14 mouse cellular contexts compared by ENCODE assay signal in the genomic region with DNA sequence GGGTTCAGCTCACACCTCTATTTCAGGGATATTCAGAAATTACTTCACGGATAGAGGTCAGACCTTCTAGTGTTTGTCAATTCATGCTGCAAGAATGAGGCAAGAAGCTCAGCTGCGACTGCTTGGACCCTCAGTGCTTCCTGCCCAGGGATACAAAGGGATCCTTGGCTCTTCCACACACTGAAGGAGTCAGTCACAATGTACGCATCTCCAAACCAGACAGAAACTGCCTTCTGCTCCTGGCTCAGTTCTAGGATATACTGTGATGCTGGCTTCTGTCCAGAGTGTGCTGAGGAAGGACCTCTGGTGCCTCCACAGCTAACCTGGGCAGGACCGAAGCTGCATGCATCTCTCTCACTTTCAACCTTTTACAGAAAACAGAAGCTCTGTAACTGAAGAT.
DNase-seq lines count a peak whose midpoint lies in the region; ATAC-seq lines count a peak whose summit lies in the region.
"Had no signal": no experiment of that assay in that cellular context is flagged by ENCODE, and none has a peak within 500 bp of the region (broad histone marks: within the 10 kb centered on the region; RNA-seq: fewer than 3 reads in every experiment).

No protein-coding gene starts in this region.

- H3K4me1 ChIP-seq in forebrain, embryonic 14.5 days (ENCODE audit: control insufficient read depth, insufficient read depth, low read length) = peaks cover 7% of the 10 kb centered on the region
- peaks cover 9% of the 10 kb centered on the region; the same call in 1 of the 2 replicates for H3K4me1 ChIP-seq in forebrain, embryonic 12.5 days
- 0 out of 2 replicates have a peak, but pooled peaks cover 2% of the 10 kb centered on the region for H3K4me1 ChIP-seq in lung, embryonic 16.5 days (replicated peaks; ENCODE audit: control insufficient read depth, insufficient read depth, low read length)
- peaks cover 8% of the 10 kb centered on the region for H3K4me1 ChIP-seq in hindbrain, embryonic 16.5 days (ENCODE audit: control insufficient read depth, insufficient read depth, low read depth, low read length)
- H3K4me1 ChIP-seq: lung, embryonic 15.5 days had no signal

- no peaks in the 10 kb centered on the region for H3K36me3 ChIP-seq in forebrain, embryonic 14.5 days (ENCODE audit: control insufficient read depth, insufficient read depth, low read length)
- H3K36me3 ChIP-seq in forebrain, embryonic 12.5 days (replicated peaks) = no peaks in the 10 kb centered on the region
- no peaks in the 10 kb centered on the region for H3K36me3 ChIP-seq in lung, embryonic 16.5 days (ENCODE audit: control insufficient read depth, insufficient read depth, low read length)
- no peaks in the 10 kb centered on the region for H3K36me3 ChIP-seq in hindbrain, embryonic 16.5 days (ENCODE audit: control insufficient read depth, insufficient read depth, low read length)
- H3K36me3 ChIP-seq: heart, embryonic 15.5 days; limb, embryonic 12.5 days; lung, embryonic 15.5 days had no signal

- DNase-seq in forebrain, embryonic 14.5 days (ENCODE audit: low spot score) = peak; percentile 59
- DNase-seq in lung, adult 18-20 months = no peak
- peak; percentile 88 for DNase-seq in cerebellum, adult 11-12 months
- no peak for DNase-seq in Muller cell, postnatal 12 days (ENCODE audit: inconsistent ontology term)
- DNase-seq: embryo, embryonic 11 days; kidney, adult 18-20 months; thymus, postnatal 14 days had no signal

- no peaks in the 10 kb centered on the region for H3K9me3 ChIP-seq in forebrain, embryonic 14.5 days (replicated peaks; ENCODE audit: control insufficient read depth, low read length)
- no peaks in the 10 kb centered on the region for H3K9me3 ChIP-seq in forebrain, embryonic 12.5 days
- no peaks in the 10 kb centered on the region for H3K9me3 ChIP-seq in lung, embryonic 16.5 days (ENCODE audit: control insufficient read depth, low read length)
- no peaks in the 10 kb centered on the region for H3K9me3 ChIP-seq in hindbrain, embryonic 16.5 days (ENCODE audit: control insufficient read depth, low read length)
- H3K9me3 ChIP-seq: heart, embryonic 15.5 days; limb, embryonic 12.5 days; lung, embryonic 15.5 days had no signal

- no peak overlapping the region for H3K4me2 ChIP-seq in forebrain, embryonic 14.5 days (ENCODE audit: low read length)
- no peak overlapping the region for H3K4me2 ChIP-seq in forebrain, embryonic 12.5 days
- no peak overlapping the region for H3K4me2 ChIP-seq in lung, embryonic 16.5 days (ENCODE audit: low read depth, low read length)
- no peak overlapping the region for H3K4me2 ChIP-seq in hindbrain, embryonic 16.5 days (ENCODE audit: low read length)
- H3K4me2 ChIP-seq: heart, embryonic 15.5 days; limb, embryonic 12.5 days; lung, embryonic 15.5 days had no signal

- peak; percentile 29; the same call in 1 of the 2 replicates for ATAC-seq in forebrain, embryonic 14.5 days
- no peak for ATAC-seq in forebrain, embryonic 12.5 days (ENCODE audit: low FRiP score)
- ATAC-seq in lung, embryonic 16.5 days (ENCODE audit: low read depth) = peak; percentile 81
- ATAC-seq in hindbrain, embryonic 16.5 days = peak; percentile 58; the same call in 1 of the 2 replicates
- ATAC-seq in erythroblast, adult 5-6 weeks (replicated peaks; ENCODE audit: low FRiP score, poor library complexity, severe bottlenecking) = no peak

- H3K27ac ChIP-seq in forebrain, embryonic 14.5 days (ENCODE audit: low read depth, low read length) = peak overlapping the region; percentile 40; the same call in 1 of the 2 replicates
- no peak overlapping the region for H3K27ac ChIP-seq in forebrain, embryonic 12.5 days
- H3K27ac ChIP-seq in lung, embryonic 16.5 days (ENCODE audit: low read length) = no peak overlapping the region
- H3K27ac ChIP-seq in hindbrain, embryonic 16.5 days (ENCODE audit: low read depth, low read length) = no peak overlapping the region
- H3K27ac ChIP-seq: heart, embryonic 15.5 days; limb, embryonic 12.5 days; lung, embryonic 15.5 days had no signal

- H3K9ac ChIP-seq in forebrain, embryonic 14.5 days (ENCODE audit: low read length) = no peak overlapping the region
- no peak overlapping the region for H3K9ac ChIP-seq in forebrain, embryonic 12.5 days
- no peak overlapping the region for H3K9ac ChIP-seq in lung, embryonic 16.5 days (ENCODE audit: low read length)
- H3K9ac ChIP-seq in hindbrain, embryonic 16.5 days (ENCODE audit: low read depth, low read length) = no peak overlapping the region
- H3K9ac ChIP-seq: heart, embryonic 15.5 days; limb, embryonic 12.5 days; lung, embryonic 15.5 days had no signal

- WGBS in forebrain, embryonic 14.5 days = 65% methylated on average over 4 of the region's 4 CpGs
- 71% methylated on average over 4 of the region's 4 CpGs for WGBS in forebrain, embryonic 12.5 days
- 57% methylated on average over 4 of the region's 4 CpGs for WGBS in lung, embryonic 16.5 days
- WGBS in hindbrain, embryonic 16.5 days = 56% methylated on average over 4 of the region's 4 CpGs

- no peaks in the 10 kb centered on the region for H3K27me3 ChIP-seq in forebrain, embryonic 14.5 days (replicated peaks; ENCODE audit: control insufficient read depth, insufficient read depth, low read length)
- H3K27me3 ChIP-seq in forebrain, embryonic 12.5 days = no peaks in the 10 kb centered on the region
- H3K27me3 ChIP-seq in lung, embryonic 16.5 days (ENCODE audit: control insufficient read depth, insufficient read depth, low read depth, low read length) = no peaks in the 10 kb centered on the region
- no peaks in the 10 kb centered on the region for H3K27me3 ChIP-seq in hindbrain, embryonic 16.5 days (replicated peaks; ENCODE audit: control insufficient read depth, insufficient read depth, low read length)
- H3K27me3 ChIP-seq: heart, embryonic 15.5 days; limb, embryonic 12.5 days; lung, embryonic 15.5 days had no signal

- no peak overlapping the region for H3K4me3 ChIP-seq in forebrain, embryonic 14.5 days (ENCODE audit: low read depth, low read length)
- no peak overlapping the region for H3K4me3 ChIP-seq in forebrain, embryonic 12.5 days (replicated peaks)
- H3K4me3 ChIP-seq in lung, embryonic 16.5 days (ENCODE audit: low read length) = no peak overlapping the region
- no peak overlapping the region for H3K4me3 ChIP-seq in hindbrain, embryonic 16.5 days (ENCODE audit: low read length)
- H3K4me3 ChIP-seq: heart, embryonic 15.5 days; limb, embryonic 12.5 days; lung, embryonic 15.5 days had no signal

Comparison
In these comparisons a context has a peak if more than half of its experiments do, and no peak if none do; other contexts are left out.
1. ATAC-seq: peak in forebrain, embryonic 14.5 days (single experiment), lung, embryonic 16.5 days (single experiment) and hindbrain, embryonic 16.5 days (single experiment); none in forebrain, embryonic 12.5 days (single experiment) and erythroblast, adult 5-6 weeks (single experiment).
2. DNase-seq: peak in forebrain, embryonic 14.5 days (single experiment) and cerebellum, adult 11-12 months (single experiment); none in lung, adult 18-20 months (0 of 2) and Muller cell, postnatal 12 days (single experiment).